Mouse (Mus musculus): ENCODE data around the gene Gm16253.
A peak's percentile ranks its signal among the peaks of the same experiment; 100 is the strongest.

Gm16253 gene

GRCm38 (mm10) chr3:96576690-96577541 is at the start of gene Gm16253:
Gene Gm16253, plus strand, starts transcription at chr3:96576984.
- peak; percentile 98 for DNase-seq

DNA sequence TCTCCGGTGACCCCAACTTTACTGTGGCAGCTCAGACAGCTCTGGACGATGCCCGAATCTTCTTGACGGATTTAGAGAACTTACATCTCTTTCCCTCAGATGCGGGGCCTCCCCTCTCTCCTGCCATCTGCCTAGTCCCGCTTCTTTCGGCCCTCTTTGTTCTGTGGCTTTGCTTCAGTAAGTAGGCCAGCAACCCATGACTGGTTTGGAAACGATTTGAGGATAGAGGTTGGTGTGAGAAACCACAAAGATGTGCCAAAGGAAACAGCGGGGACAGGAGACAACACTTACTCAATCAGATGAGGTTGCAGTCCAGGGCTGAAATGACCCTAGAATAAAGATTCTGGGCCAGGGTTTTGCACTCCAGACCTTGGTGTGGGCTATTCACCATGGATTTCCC is 48.3 kb upstream of the Gm16253 start:
- DNase-seq, result no peak

GRCm38 (mm10) chr3:96532050-96532449 is 44.7 kb upstream of the Gm16253 start:
- no peak for DNase-seq

DNA sequence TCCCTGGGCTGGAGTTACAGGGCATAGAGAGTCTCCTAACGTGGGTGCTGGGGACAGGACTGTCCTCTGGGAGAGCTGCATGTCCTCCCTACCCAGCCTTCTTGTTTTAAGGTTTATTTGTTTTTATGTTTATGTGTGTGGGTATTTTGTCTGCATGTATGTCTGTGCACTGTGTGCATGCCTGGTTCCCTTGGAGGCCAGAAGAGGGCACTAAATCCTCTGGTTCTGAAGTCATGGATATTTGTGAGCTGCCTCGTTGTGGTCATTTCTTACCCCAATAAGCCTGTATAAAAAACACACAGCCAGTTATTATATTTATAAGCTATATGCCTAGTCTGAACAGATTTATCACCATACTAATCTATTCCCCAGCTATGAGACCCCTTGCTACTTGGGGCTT is 42.5 kb upstream of the Gm16253 start:
- DNase-seq, result no peak

DNA sequence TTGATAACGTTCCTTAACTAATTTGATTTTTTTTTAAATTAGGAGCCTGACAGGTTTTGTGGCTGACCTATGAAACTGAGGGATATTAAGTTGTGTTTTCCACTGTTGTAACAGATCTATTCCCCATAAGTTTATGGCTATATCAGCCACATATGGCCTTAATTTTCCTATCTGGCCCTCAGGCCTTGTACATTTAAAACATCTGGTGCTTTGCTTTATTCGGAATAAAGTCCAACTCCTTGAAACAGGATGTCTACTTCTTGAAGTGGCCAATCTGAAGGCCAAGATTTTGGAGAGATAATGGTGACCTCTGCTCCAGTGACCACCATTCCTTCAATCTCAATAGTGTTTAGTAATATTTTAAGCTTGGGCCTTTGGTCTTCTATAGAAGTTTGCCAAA is 37.5 kb upstream of the Gm16253 start:
- no peak for DNase-seq

DNA sequence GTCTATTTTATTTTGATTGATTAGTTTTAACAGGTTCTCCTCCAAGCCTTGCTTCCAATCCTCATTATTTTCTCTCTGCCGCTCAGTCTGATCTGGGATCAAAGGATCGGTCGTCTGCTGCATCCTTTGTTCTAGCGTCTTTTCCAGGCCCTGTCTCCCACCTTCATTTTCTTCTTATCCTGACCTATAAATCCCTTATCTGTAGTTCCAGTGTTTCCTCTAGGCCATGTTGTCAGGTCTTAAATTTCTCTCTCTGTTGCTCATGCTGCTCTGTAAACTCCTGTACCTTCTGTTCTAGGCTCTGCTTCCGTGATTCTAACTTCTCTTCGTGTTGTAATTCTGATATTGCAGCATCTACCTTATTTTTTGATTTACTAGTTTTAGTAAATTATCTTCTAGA is 36.0 kb upstream of the Gm16253 start:
- DNase-seq, result no peak

GRCm38 (mm10) chr3:96541328-96542078 is 35.3 kb upstream of the Gm16253 start:
- DNase-seq, result no peak

DNA sequence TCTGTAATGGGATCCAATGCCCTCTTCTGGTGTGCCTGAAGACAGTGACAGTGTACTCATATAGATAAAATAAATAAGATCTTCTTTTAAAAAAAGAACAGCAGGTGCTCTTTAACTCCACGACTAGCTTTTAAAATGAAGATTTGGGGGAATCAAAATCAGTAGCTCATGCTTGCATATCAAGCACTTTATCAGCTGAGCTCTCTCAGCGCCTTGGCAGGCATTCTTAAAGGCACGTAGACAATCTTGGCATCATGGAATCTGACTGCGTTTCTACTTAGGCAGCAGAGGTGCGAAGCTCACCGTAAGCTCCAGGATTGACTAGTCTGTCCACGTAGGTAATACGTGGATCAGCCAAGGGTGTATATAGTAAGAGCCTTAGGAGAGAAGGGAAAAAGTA is 34.2 kb upstream of the Gm16253 start:
- DNase-seq, result no peak

- DNase-seq, result no peak
Measured at GRCm38 (mm10) chr3:96543345-96543744, 33.4 kb upstream of the Gm16253 start.

GRCm38 (mm10) chr3:96545565-96545964 is 31.2 kb upstream of the Gm16253 start:
- peak; percentile 47 for DNase-seq

DNA sequence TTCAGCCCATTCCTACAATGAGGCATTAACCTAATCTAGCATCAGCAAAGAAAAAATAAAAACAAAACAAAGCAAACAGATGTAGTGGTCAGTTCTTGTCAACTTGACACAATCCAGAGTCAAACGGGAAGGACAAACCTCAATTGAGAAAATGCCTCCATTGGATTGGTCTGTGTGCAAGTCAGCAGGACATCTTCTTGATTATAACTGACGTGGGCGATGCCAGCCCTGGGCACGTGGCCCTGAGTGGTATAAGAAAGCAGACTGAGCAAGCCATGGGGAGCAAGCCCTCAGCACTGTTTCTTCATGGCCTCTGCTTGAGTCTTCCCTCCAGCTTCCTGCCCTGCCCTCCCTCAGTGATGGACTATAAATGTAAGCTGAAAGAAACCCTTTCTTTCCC is 29.9 kb upstream of the Gm16253 start:
- DNase-seq, result no peak

GRCm38 (mm10) chr3:96547389-96547960 is 29.3 kb upstream of the Gm16253 start:
- DNase-seq, result peak; percentile 89

GRCm38 (mm10) chr3:96548824-96549223 is 28.0 kb upstream of the Gm16253 start:
- DNase-seq, result no peak

- no peak for DNase-seq
Measured at GRCm38 (mm10) chr3:96549346-96549745, 27.4 kb upstream of the Gm16253 start.

- peak; percentile 92 for DNase-seq
Measured at GRCm38 (mm10) chr3:96551203-96551602, 25.6 kb upstream of the Gm16253 start.

DNA sequence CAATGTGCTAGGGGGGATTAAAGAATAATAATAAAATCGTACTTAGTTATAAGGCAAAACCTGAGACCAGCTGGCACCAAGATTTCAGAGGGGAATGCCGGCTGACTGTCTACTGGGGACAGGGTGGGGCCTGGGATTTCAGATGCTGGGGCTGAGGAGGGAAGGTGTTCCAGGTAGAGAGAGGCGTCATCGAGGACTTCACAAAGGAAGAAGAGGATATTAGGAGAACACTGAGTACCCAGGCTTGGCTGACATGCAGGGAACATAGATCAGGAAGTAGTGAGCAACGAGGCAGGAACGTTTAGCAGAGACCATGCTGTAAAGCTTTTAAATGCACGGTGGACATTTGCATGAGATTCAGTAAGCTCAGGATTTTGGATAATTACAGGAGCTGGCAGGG is 24.9 kb upstream of the Gm16253 start:
- DNase-seq, result peak; percentile 59

- DNase-seq, result no peak
Measured at GRCm38 (mm10) chr3:96553601-96554000, 23.2 kb upstream of the Gm16253 start.

GRCm38 (mm10) chr3:96554251-96554650 is 22.5 kb upstream of the Gm16253 start:
- DNase-seq, result no peak

GRCm38 (mm10) chr3:96555041-96555596 is 21.7 kb upstream of the Gm16253 start:
- DNase-seq, result peak; percentile 95

DNA sequence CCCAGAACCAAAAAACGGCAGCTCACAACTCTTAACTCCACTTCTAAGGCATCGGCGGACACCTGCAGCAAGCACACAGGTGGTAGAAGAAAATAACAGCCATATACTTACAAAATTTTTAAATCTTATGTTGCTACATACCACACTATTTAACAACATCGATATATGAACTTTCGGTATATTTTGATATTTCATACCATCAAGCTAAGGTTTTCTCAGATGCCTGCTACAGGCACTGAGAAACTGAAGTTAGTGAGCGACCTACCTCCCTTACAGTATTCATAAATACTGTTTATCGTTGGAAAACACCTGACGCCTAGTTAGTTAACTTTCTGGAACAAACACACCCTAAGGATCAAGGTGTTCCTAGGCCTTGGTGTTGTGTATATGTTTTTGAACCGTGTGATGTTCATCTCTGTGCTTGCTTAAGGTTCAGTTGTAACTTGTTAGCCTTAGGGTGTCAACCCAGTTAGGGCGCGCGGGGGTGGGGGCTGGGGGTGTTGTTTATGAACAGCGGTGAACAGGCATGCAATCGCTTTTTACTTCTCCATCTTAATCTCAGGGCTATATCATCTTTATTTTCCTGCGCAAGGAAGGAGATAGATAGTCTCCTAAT is 20.7 kb upstream of the Gm16253 start:
- DNase-seq, result no peak

DNA sequence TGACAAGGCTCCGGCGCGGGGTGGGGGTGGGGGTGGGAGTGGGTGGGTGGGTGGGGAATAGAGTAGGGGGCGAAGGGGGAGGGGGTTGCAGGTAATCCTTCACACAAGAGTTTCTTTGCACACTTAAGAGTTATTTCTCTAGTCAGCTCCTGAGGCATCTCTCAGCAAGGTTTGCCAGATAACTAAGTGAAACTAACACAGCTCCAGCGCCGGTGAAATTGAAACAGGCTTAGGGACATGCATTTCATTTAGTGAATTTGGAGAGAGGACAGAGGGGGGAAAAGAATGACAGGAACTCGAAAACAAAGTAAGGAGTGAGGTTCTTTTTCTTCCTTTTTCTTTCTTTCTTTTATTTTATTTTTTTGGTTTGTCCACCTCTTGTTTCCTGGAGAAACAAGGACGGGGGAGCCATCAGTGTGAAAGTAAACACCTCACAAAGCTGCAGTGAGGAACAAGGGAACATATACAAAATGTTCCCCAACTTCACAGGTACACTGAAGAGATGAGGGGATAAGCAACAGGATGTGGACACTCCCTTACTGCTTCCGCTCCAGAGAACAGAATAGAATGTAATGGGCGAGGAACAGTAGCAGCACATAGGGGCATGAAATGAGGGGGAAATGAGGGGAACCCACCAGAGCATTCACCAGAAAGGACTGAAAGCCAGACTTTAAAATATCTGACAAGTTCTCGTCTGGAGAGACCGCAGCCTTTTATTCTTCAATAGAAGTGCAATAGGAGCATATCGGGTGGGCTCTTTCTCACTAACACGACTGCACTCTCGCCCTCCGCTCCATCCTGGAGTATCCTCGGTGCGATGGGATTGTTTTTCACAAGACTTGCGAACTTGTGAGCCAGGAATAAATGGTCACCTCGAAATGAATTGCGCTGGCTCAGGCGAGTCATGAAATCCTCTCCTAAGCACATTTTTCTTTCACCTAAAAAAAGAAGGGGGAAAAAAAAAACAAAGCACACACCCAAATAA is 19.8 kb upstream of the Gm16253 start:
- DNase-seq, result peak; percentile 80

- peak; percentile 100 for DNase-seq
Measured at GRCm38 (mm10) chr3:96557694-96558093, 19.1 kb upstream of the Gm16253 start, which contains the start of gene Txnip. Gene Txnip, plus strand, starts transcription at chr3:96557957.

All from lung, postnatal 36 days (tissue).